8 mouse cellular contexts compared by ENCODE assay signal in genomic region chr2:17730957-17731830, GRCm38 (mm10). TPM values are rescaled to one million over a fixed set of nuclear protein-coding genes. Genes with fewer than 3 reads are reported as not detected.
DNase-seq lines count a peak whose midpoint lies in the region; ATAC-seq and TF ChIP-seq lines count a peak whose summit lies in the region.

TSS of gene Nebl (minus strand) at chr2:17731464.

- no peaks in the 10 kb centered on the region for H3K27me3 ChIP-seq in testis, adult 2 months (ENCODE audit: control insufficient read depth, insufficient read depth, low read length)
- H3K27me3 ChIP-seq in heart, embryonic 11.5 days (ENCODE audit: control insufficient read depth, insufficient read depth, low read length) = peaks cover 20% of the 10 kb centered on the region
- H3K27me3 ChIP-seq in liver, embryonic 14.5 days (ENCODE audit: control insufficient read depth, insufficient read depth, low read length) = peaks cover 29% of the 10 kb centered on the region
- peaks cover 26% of the 10 kb centered on the region for H3K27me3 ChIP-seq in neural tube, embryonic 12.5 days (replicated peaks)

- DNase-seq in testis, postnatal 14 days (ENCODE audit: low spot score) = no peak
- DNase-seq in embryo, embryonic 10.5 days (ENCODE audit: low spot score) = peak; percentile 71
- peak; percentile 63 to 79 for DNase-seq in kidney, postnatal 4 days
- no peak for DNase-seq in liver, embryonic 14.5 days (ENCODE audit: low read depth in 3 of 3, low spot score in 3 of 3)
- peak; percentile 81 for DNase-seq in thymus, postnatal 4 days

- peak within 1 kb of the TSS; percentile 65 for H3K9ac ChIP-seq in heart, embryonic 11.5 days (ENCODE audit: low read depth, low read length)
- H3K9ac ChIP-seq in liver, embryonic 14.5 days (replicated peaks) = no peak within 1 kb of the TSS
- peak within 1 kb of the TSS; percentile 71 for H3K9ac ChIP-seq in neural tube, embryonic 12.5 days

- no peak within 1 kb of the TSS for H3K27ac ChIP-seq in testis, adult 2 months (ENCODE audit: control insufficient read depth, insufficient read depth, low read depth, low read length)
- no peak within 1 kb of the TSS for H3K27ac ChIP-seq in heart, embryonic 11.5 days (ENCODE audit: low read depth, low read length)
- H3K27ac ChIP-seq in liver, embryonic 14.5 days = no peak within 1 kb of the TSS
- H3K27ac ChIP-seq in neural tube, embryonic 12.5 days = no peak within 1 kb of the TSS

- no peaks in the 10 kb centered on the region for H3K9me3 ChIP-seq in heart, embryonic 11.5 days (replicated peaks; ENCODE audit: control insufficient read depth, low read length)
- no peaks in the 10 kb centered on the region for H3K9me3 ChIP-seq in liver, embryonic 14.5 days (ENCODE audit: control insufficient read depth, low read length)
- no peaks in the 10 kb centered on the region for H3K9me3 ChIP-seq in neural tube, embryonic 12.5 days

- ATAC-seq in heart, embryonic 11.5 days (replicated peaks; ENCODE audit: insufficient number of reproducible peaks, low FRiP score, low TSS enrichment) = peak; percentile 65
- ATAC-seq in liver, embryonic 14.5 days (ENCODE audit: insufficient read depth) = peak; percentile 23; the same call in 1 of the 2 replicates
- peak; percentile 89 for ATAC-seq in neural tube, embryonic 12.5 days (ENCODE audit: low FRiP score, low read depth)

- H3K4me2 ChIP-seq in heart, embryonic 11.5 days = peak within 1 kb of the TSS; percentile 97
- peak within 1 kb of the TSS; percentile 62 for H3K4me2 ChIP-seq in liver, embryonic 14.5 days (ENCODE audit: low read depth)
- H3K4me2 ChIP-seq in neural tube, embryonic 12.5 days (replicated peaks) = peak within 1 kb of the TSS; percentile 97

- TF ChIP-seq POLR2A in testis, adult 2 months (IDR thresholded peaks at IDR 0.05; ENCODE audit: control insufficient read depth, low read depth, low read length) = no peak

- H3K4me3 ChIP-seq in testis, adult 2 months (ENCODE audit: control insufficient read depth, low read depth, low read length) = peak within 1 kb of the TSS; percentile 66
- H3K4me3 ChIP-seq in heart, embryonic 11.5 days (ENCODE audit: low read depth, low read length) = peak within 1 kb of the TSS; percentile 56
- peak within 1 kb of the TSS; percentile 23 to 39 for H3K4me3 ChIP-seq in liver, embryonic 14.5 days (ENCODE audit: insufficient read depth in 1 of 2, low read depth in 2 of 2, low read length in 2 of 2)
- H3K4me3 ChIP-seq in neural tube, embryonic 12.5 days = peak within 1 kb of the TSS; percentile 66

- peaks cover 11% of the 10 kb centered on the region for H3K4me1 ChIP-seq in testis, adult 2 months (ENCODE audit: control insufficient read depth, insufficient read depth, low read length)
- H3K4me1 ChIP-seq in heart, embryonic 11.5 days (ENCODE audit: control insufficient read depth, insufficient read depth, low read length) = no peaks in the 10 kb centered on the region; the same call in 1 of the 2 replicates
- H3K4me1 ChIP-seq in liver, embryonic 14.5 days (replicated peaks; ENCODE audit: control insufficient read depth in 2 of 2, insufficient read depth in 2 of 2, low read length in 1 of 2) = 0 out of 4 replicates have a peak, but pooled peaks cover 0 to 1% of the 10 kb centered on the region in 2 experiments
- H3K4me1 ChIP-seq in neural tube, embryonic 12.5 days = peaks cover 8% of the 10 kb centered on the region

- WGBS in heart, embryonic 11.5 days (ENCODE audit: insufficient replicate concordance) = under 1% methylated on average over 59 of the region's 59 CpGs
- under 1% methylated on average over 58 of the region's 59 CpGs for WGBS in liver, embryonic 14.5 days (ENCODE audit: insufficient replicate concordance)
- under 1% methylated on average over 59 of the region's 59 CpGs for WGBS in neural tube, embryonic 12.5 days

- TF ChIP-seq CTCF in testis, adult 2 months (IDR thresholded peaks at IDR 0.05; ENCODE audit: control insufficient read depth, insufficient read depth, insufficient replicate concordance, low read depth, low read length) = no peak
- TF ChIP-seq CTCF in liver, embryonic 14.5 days (IDR thresholded peaks at IDR 0.05; ENCODE audit: low read depth) = no peak

- H3K36me3 ChIP-seq in testis, adult 2 months (ENCODE audit: control insufficient read depth, insufficient read depth, low read length) = no peaks in the 10 kb centered on the region
- no peaks in the 10 kb centered on the region for H3K36me3 ChIP-seq in heart, embryonic 11.5 days (ENCODE audit: control insufficient read depth, insufficient read depth, low read length)
- no peaks in the 10 kb centered on the region for H3K36me3 ChIP-seq in liver, embryonic 14.5 days (replicated peaks; ENCODE audit: control insufficient read depth, insufficient read depth, low read depth)
- H3K36me3 ChIP-seq in neural tube, embryonic 12.5 days = no peaks in the 10 kb centered on the region

- TF ChIP-seq EP300 in liver, embryonic 14.5 days (IDR thresholded peaks at IDR 0.05; ENCODE audit: low read depth) = no peak

RNA-seq across cellular contexts. Expression of gene Nebl, which starts in this region (rescaled TPM):
- 1.7 and 3.2 TPM in 2 replicates for polyA plus RNA-seq in testis, adult 2 months (2012; rRNA removed)
- polyA plus RNA-seq in heart, embryonic 11.5 days (2014; fragmentation: Nextera tagmentation; extraction: Ambion mirVana) = 403 and 457 TPM in 2 replicates
- polyA plus RNA-seq in liver, embryonic 14.5 days (2012; rRNA removed) = 0.17 and 0.21 TPM in 2 replicates
- polyA plus RNA-seq in liver, embryonic 14.5 days (2014; fragmentation: Nextera tagmentation; extraction: Ambion mirVana) = 0.10 and 0.22 TPM in 2 replicates
- 8.2 and 9.8 TPM in 2 replicates for polyA plus RNA-seq in neural tube, embryonic 12.5 days (2016; fragmentation: Nextera tagmentation; extraction: Ambion mirVana)

Comparison
In these comparisons a context has a peak if more than half of its experiments do, and no peak if none do; other contexts are left out.
1. RNA of gene Nebl (polyA plus RNA-seq): 403 to 457 TPM in heart, embryonic 11.5 days; 8.2 to 9.8 TPM in neural tube, embryonic 12.5 days, 1.7 to 3.2 TPM in testis, adult 2 months and 0.10 to 0.22 TPM in liver, embryonic 14.5 days; every median in the first group is over 10 times any median in the second.
2. Peak in ATAC-seq, H3K4me3 ChIP-seq and H3K4me2 ChIP-seq in liver, embryonic 14.5 days; RNA of the gene not detected or under 1 TPM.
3. DNase-seq: peak in embryo, embryonic 10.5 days (single experiment), kidney, postnatal 4 days (2 of 2) and thymus, postnatal 4 days (single experiment); none in testis, postnatal 14 days (single experiment) and liver, embryonic 14.5 days (0 of 3).
4. ATAC-seq: peak in every context shown above with its lines; median percentile 89 in neural tube, embryonic 12.5 days; 65 in heart, embryonic 11.5 days; 23 in liver, embryonic 14.5 days.
5. Peak in every context shown above with its lines, with median percentiles within 50 percentile points of each other: H3K4me3 ChIP-seq and H3K4me2 ChIP-seq.